Mouse (Mus musculus): Measurements from ENCODE around the gene Atl1. TPM values are rescaled to one million over a fixed set of nuclear protein-coding genes. Genes with fewer than 3 reads are reported as not detected.

Atl1 gene
- polyA plus RNA-seq, 1 experiment, result 54.4 TPM

- no peak overlapping the region for H3K27ac ChIP-seq (ENCODE audit: control insufficient read depth, insufficient read depth, low read depth, low read length)
- TF ChIP-seq CTCF (IDR thresholded peaks at IDR 0.05; ENCODE audit: control insufficient read depth, insufficient read depth, insufficient replicate concordance, low read depth, low read length) (no peak), POLR2A (IDR thresholded peaks at IDR 0.05; ENCODE audit: control insufficient read depth, low read depth, low read length) (no peak)
- peaks cover 2% of the 10 kb centered on the region; the same call in 1 of the 2 replicates for H3K36me3 ChIP-seq (ENCODE audit: control insufficient read depth, insufficient read depth, low read length)
These were observed 39.0 kb upstream of the Atl1 start for GRCm38 (mm10) chr12:69853387-69853786.

GRCm38 (mm10) chr12:69853942-69854341, 38.5 kb upstream of the Atl1 start:
- Histone ChIP-seq H3K27me3 (ENCODE audit: control insufficient read depth, insufficient read depth, low read length) (no peaks in the 10 kb centered on the region), H3K4me3 (ENCODE audit: control insufficient read depth, low read depth, low read length) (no peak overlapping the region), H3K36me3 (ENCODE audit: control insufficient read depth, insufficient read depth, low read length) (peaks cover 2% of the 10 kb centered on the region; the same call in 1 of the 2 replicates), H3K4me1 (ENCODE audit: control insufficient read depth, insufficient read depth, low read length) (no peaks in the 10 kb centered on the region), H3K27ac (ENCODE audit: control insufficient read depth, insufficient read depth, low read depth, low read length) (no peak overlapping the region)
- TF ChIP-seq CTCF (IDR thresholded peaks at IDR 0.05; ENCODE audit: control insufficient read depth, insufficient read depth, insufficient replicate concordance, low read depth, low read length) (no peak), POLR2A (IDR thresholded peaks at IDR 0.05; ENCODE audit: control insufficient read depth, low read depth, low read length) (no peak)

More at GRCm38 (mm10) chr12:69853387-69853786, 39.0 kb upstream of the Atl1 start:
- no peak overlapping the region for H3K4me3 ChIP-seq (ENCODE audit: control insufficient read depth, low read depth, low read length)
- H3K4me1 ChIP-seq (ENCODE audit: control insufficient read depth, insufficient read depth, low read length), result no peaks in the 10 kb centered on the region
- no peaks in the 10 kb centered on the region for H3K27me3 ChIP-seq (ENCODE audit: control insufficient read depth, insufficient read depth, low read length)

- no peaks in the 10 kb centered on the region for H3K4me1 ChIP-seq (ENCODE audit: control insufficient read depth, insufficient read depth, low read length)
- TF ChIP-seq CTCF (IDR thresholded peaks at IDR 0.05; ENCODE audit: control insufficient read depth, insufficient read depth, insufficient replicate concordance, low read depth, low read length) (no peak), POLR2A (IDR thresholded peaks at IDR 0.05; ENCODE audit: control insufficient read depth, low read depth, low read length) (no peak)
- H3K27ac ChIP-seq (ENCODE audit: control insufficient read depth, insufficient read depth, low read depth, low read length), result no peak overlapping the region
- H3K4me3 ChIP-seq (ENCODE audit: control insufficient read depth, low read depth, low read length), result no peak overlapping the region
- no peaks in the 10 kb centered on the region for H3K36me3 ChIP-seq (ENCODE audit: control insufficient read depth, insufficient read depth, low read length)
- H3K27me3 ChIP-seq (ENCODE audit: control insufficient read depth, insufficient read depth, low read length), result no peaks in the 10 kb centered on the region
These were observed 36.6 kb upstream of the Atl1 start for GRCm38 (mm10) chr12:69855641-69856300.

- no peaks in the 10 kb centered on the region for H3K27me3 ChIP-seq (ENCODE audit: control insufficient read depth, insufficient read depth, low read length)
- H3K27ac ChIP-seq (ENCODE audit: control insufficient read depth, insufficient read depth, low read depth, low read length), result no peak overlapping the region
- no peak overlapping the region for H3K4me3 ChIP-seq (ENCODE audit: control insufficient read depth, low read depth, low read length)
- TF ChIP-seq POLR2A (IDR thresholded peaks at IDR 0.05; ENCODE audit: control insufficient read depth, low read depth, low read length), result no peak
- no peak for TF ChIP-seq CTCF (IDR thresholded peaks at IDR 0.05; ENCODE audit: control insufficient read depth, insufficient read depth, insufficient replicate concordance, low read depth, low read length)
- no peaks in the 10 kb centered on the region for H3K4me1 ChIP-seq (ENCODE audit: control insufficient read depth, insufficient read depth, low read length)
- H3K36me3 ChIP-seq (ENCODE audit: control insufficient read depth, insufficient read depth, low read length), result no peaks in the 10 kb centered on the region
These were observed 36.0 kb upstream of the Atl1 start for GRCm38 (mm10) chr12:69856398-69856797.

GRCm38 (mm10) chr12:69857597-69857996, 34.8 kb upstream of the Atl1 start:
- TF ChIP-seq POLR2A (IDR thresholded peaks at IDR 0.05; ENCODE audit: control insufficient read depth, low read depth, low read length) (no peak), CTCF (IDR thresholded peaks at IDR 0.05; ENCODE audit: control insufficient read depth, insufficient read depth, insufficient replicate concordance, low read depth, low read length) (no peak)
- H3K27ac ChIP-seq (ENCODE audit: control insufficient read depth, insufficient read depth, low read depth, low read length), result no peak overlapping the region
- H3K27me3 ChIP-seq (ENCODE audit: control insufficient read depth, insufficient read depth, low read length), result no peaks in the 10 kb centered on the region
- H3K36me3 ChIP-seq (ENCODE audit: control insufficient read depth, insufficient read depth, low read length), result no peaks in the 10 kb centered on the region
- no peaks in the 10 kb centered on the region for H3K4me1 ChIP-seq (ENCODE audit: control insufficient read depth, insufficient read depth, low read length)
- no peak overlapping the region for H3K4me3 ChIP-seq (ENCODE audit: control insufficient read depth, low read depth, low read length)

GRCm38 (mm10) chr12:69858847-69859246, 33.6 kb upstream of the Atl1 start:
- Histone ChIP-seq H3K4me3 (ENCODE audit: control insufficient read depth, low read depth, low read length) (no peak overlapping the region), H3K27ac (ENCODE audit: control insufficient read depth, insufficient read depth, low read depth, low read length) (no peak overlapping the region)

GRCm38 (mm10) chr12:69863505-69863904, 28.9 kb upstream of the Atl1 start:
- TF ChIP-seq CTCF (IDR thresholded peaks at IDR 0.05; ENCODE audit: control insufficient read depth, insufficient read depth, insufficient replicate concordance, low read depth, low read length) (no peak), POLR2A (IDR thresholded peaks at IDR 0.05; ENCODE audit: control insufficient read depth, low read depth, low read length) (no peak)
- Histone ChIP-seq H3K4me3 (ENCODE audit: control insufficient read depth, low read depth, low read length) (no peak overlapping the region), H3K27me3 (ENCODE audit: control insufficient read depth, insufficient read depth, low read length) (no peaks in the 10 kb centered on the region), H3K4me1 (ENCODE audit: control insufficient read depth, insufficient read depth, low read length) (no peaks in the 10 kb centered on the region), H3K27ac (ENCODE audit: control insufficient read depth, insufficient read depth, low read depth, low read length) (no peak overlapping the region), H3K36me3 (ENCODE audit: control insufficient read depth, insufficient read depth, low read length) (no peaks in the 10 kb centered on the region)

More at GRCm38 (mm10) chr12:69858847-69859246, 33.6 kb upstream of the Atl1 start:
- no peaks in the 10 kb centered on the region for H3K27me3 ChIP-seq (ENCODE audit: control insufficient read depth, insufficient read depth, low read length)
- no peaks in the 10 kb centered on the region for H3K4me1 ChIP-seq (ENCODE audit: control insufficient read depth, insufficient read depth, low read length)
- TF ChIP-seq POLR2A (IDR thresholded peaks at IDR 0.05; ENCODE audit: control insufficient read depth, low read depth, low read length), result no peak
- TF ChIP-seq CTCF (IDR thresholded peaks at IDR 0.05; ENCODE audit: control insufficient read depth, insufficient read depth, insufficient replicate concordance, low read depth, low read length), result no peak
- H3K36me3 ChIP-seq (ENCODE audit: control insufficient read depth, insufficient read depth, low read length), result no peaks in the 10 kb centered on the region
